Comparison of ENCODE assay signal across 7 mouse cellular contexts in genomic region chr16:23519771-23520170, GRCm38 (mm10). TPM values are rescaled to one million over a fixed set of nuclear protein-coding genes. Genes with fewer than 3 reads are reported as not detected.
DNase-seq lines count a peak whose midpoint lies in the region; ATAC-seq and TF ChIP-seq lines count a peak whose summit lies in the region.

No protein-coding gene starts in this region.

- peak overlapping the region; percentile 59 for H3K4me2 ChIP-seq in lung, embryonic 14.5 days
- peak overlapping the region; percentile 58 for H3K4me2 ChIP-seq in forebrain, embryonic 14.5 days (ENCODE audit: low read length)
- H3K4me2 ChIP-seq in limb, embryonic 12.5 days: peak overlapping the region; percentile 67
- peak overlapping the region; percentile 64 for H3K4me2 ChIP-seq in neural tube, embryonic 15.5 days

- H3K27me3 ChIP-seq in lung, embryonic 14.5 days (ENCODE audit: insufficient read depth, low read length): no peaks in the 10 kb centered on the region
- no peaks in the 10 kb centered on the region for H3K27me3 ChIP-seq in forebrain, embryonic 14.5 days (replicated peaks; ENCODE audit: control insufficient read depth, insufficient read depth, low read length)
- 0 out of 2 replicates have a peak, but pooled peaks cover 14% of the 10 kb centered on the region for H3K27me3 ChIP-seq in limb, embryonic 12.5 days
- no peaks in the 10 kb centered on the region for H3K27me3 ChIP-seq in neural tube, embryonic 15.5 days (replicated peaks)

- TF ChIP-seq CTCF in lung, embryonic 14.5 days (IDR thresholded peaks at IDR 0.05; ENCODE audit: low read depth): no peak

- peaks cover 43% of the 10 kb centered on the region for H3K4me1 ChIP-seq in lung, embryonic 14.5 days (ENCODE audit: insufficient read depth)
- peaks cover 50% of the 10 kb centered on the region for H3K4me1 ChIP-seq in forebrain, embryonic 14.5 days (ENCODE audit: control insufficient read depth, insufficient read depth, low read length)
- peaks cover 48% of the 10 kb centered on the region for H3K4me1 ChIP-seq in limb, embryonic 12.5 days (replicated peaks)
- H3K4me1 ChIP-seq in neural tube, embryonic 15.5 days: peaks cover 73% of the 10 kb centered on the region

- no peak for ATAC-seq in lung, embryonic 14.5 days (ENCODE audit: insufficient read depth)
- ATAC-seq in forebrain, embryonic 14.5 days: no peak
- ATAC-seq in limb, embryonic 12.5 days (ENCODE audit: insufficient number of reproducible peaks, insufficient read depth, low FRiP score, low TSS enrichment, low read depth): no peak
- ATAC-seq in neural tube, embryonic 15.5 days (ENCODE audit: low FRiP score): no peak

- no peak for DNase-seq in lung, embryonic 14.5 days
- DNase-seq in lung, postnatal 25 days (ENCODE audit: low spot score): no peak
- peak; percentile 73 for DNase-seq in forebrain, embryonic 14.5 days (ENCODE audit: low spot score)
- no peak for DNase-seq in thymus, postnatal 36 days
- DNase-seq in B cell, adult 2 months: no peak

- WGBS in lung, embryonic 14.5 days: 6% methylated on average over 1 of the region's 1 CpGs
- WGBS in forebrain, embryonic 14.5 days: 13% methylated on average over 1 of the region's 1 CpGs
- 0% methylated on average over 1 of the region's 1 CpGs for WGBS in limb, embryonic 12.5 days
- WGBS in neural tube, embryonic 15.5 days: 10% methylated on average over 1 of the region's 1 CpGs

- H3K36me3 ChIP-seq in lung, embryonic 14.5 days (ENCODE audit: insufficient read depth): no peaks in the 10 kb centered on the region
- H3K36me3 ChIP-seq in forebrain, embryonic 14.5 days (ENCODE audit: control insufficient read depth, insufficient read depth, low read length): no peaks in the 10 kb centered on the region
- H3K36me3 ChIP-seq in limb, embryonic 12.5 days: no peaks in the 10 kb centered on the region
- H3K36me3 ChIP-seq in neural tube, embryonic 15.5 days: no peaks in the 10 kb centered on the region

- no peaks in the 10 kb centered on the region for H3K9me3 ChIP-seq in lung, embryonic 14.5 days (ENCODE audit: low read depth, low read length)
- no peaks in the 10 kb centered on the region for H3K9me3 ChIP-seq in forebrain, embryonic 14.5 days (replicated peaks; ENCODE audit: control insufficient read depth, low read length)
- H3K9me3 ChIP-seq in limb, embryonic 12.5 days: no peaks in the 10 kb centered on the region
- no peaks in the 10 kb centered on the region for H3K9me3 ChIP-seq in neural tube, embryonic 15.5 days (replicated peaks)

- H3K4me3 ChIP-seq in lung, embryonic 14.5 days (ENCODE audit: low read depth, low read length): peak overlapping the region; percentile 26; the same call in 1 of the 2 replicates
- H3K4me3 ChIP-seq in forebrain, embryonic 14.5 days (ENCODE audit: low read depth, low read length): peak overlapping the region; percentile 49
- peak overlapping the region; percentile 39 for H3K4me3 ChIP-seq in limb, embryonic 12.5 days (replicated peaks)
- peak overlapping the region; percentile 44 for H3K4me3 ChIP-seq in neural tube, embryonic 15.5 days (replicated peaks)

- peak overlapping the region; percentile 44 for H3K9ac ChIP-seq in lung, embryonic 14.5 days
- peak overlapping the region; percentile 78 for H3K9ac ChIP-seq in forebrain, embryonic 14.5 days (ENCODE audit: low read length)
- no peak overlapping the region for H3K9ac ChIP-seq in limb, embryonic 12.5 days (replicated peaks)
- peak overlapping the region; percentile 49 for H3K9ac ChIP-seq in neural tube, embryonic 15.5 days (replicated peaks)

- no peak overlapping the region for H3K27ac ChIP-seq in lung, embryonic 14.5 days (ENCODE audit: low read depth)
- H3K27ac ChIP-seq in forebrain, embryonic 14.5 days (ENCODE audit: low read depth, low read length): peak overlapping the region; percentile 95
- peak overlapping the region; percentile 74; the same call in 1 of the 2 replicates for H3K27ac ChIP-seq in limb, embryonic 12.5 days
- H3K27ac ChIP-seq in neural tube, embryonic 15.5 days (replicated peaks): peak overlapping the region; percentile 88

RNA-seq across cellular contexts. Expression of gene Rtp4, which starts 0.3 kb away (rescaled TPM):
- 3.9 and 4.8 TPM in 2 replicates for polyA plus RNA-seq in lung, embryonic 14.5 days (2014; fragmentation: Nextera tagmentation; extraction: Ambion mirVana)
- 3.1 and 4.0 TPM in 2 replicates for polyA plus RNA-seq in forebrain, embryonic 14.5 days (2014; fragmentation: Nextera tagmentation; extraction: Ambion mirVana)
- 3.0 and 3.1 TPM in 2 replicates for polyA plus RNA-seq in limb, embryonic 12.5 days (2016; fragmentation: Nextera tagmentation; extraction: Ambion mirVana)
- 5.2 and 10.5 TPM in 2 replicates for polyA plus RNA-seq in neural tube, embryonic 15.5 days (2015; fragmentation: Nextera tagmentation; extraction: Ambion mirVana)

RNA-seq across cellular contexts. Expression of gene Masp1, which starts 0.8 kb away (rescaled TPM):
- 2.4 and 2.5 TPM in 2 replicates for polyA plus RNA-seq in lung, embryonic 14.5 days (2014; fragmentation: Nextera tagmentation; extraction: Ambion mirVana)
- polyA plus RNA-seq in forebrain, embryonic 14.5 days (2014; fragmentation: Nextera tagmentation; extraction: Ambion mirVana): 44.6 and 47.4 TPM in 2 replicates
- 4.0 and 4.4 TPM in 2 replicates for polyA plus RNA-seq in limb, embryonic 12.5 days (2016; fragmentation: Nextera tagmentation; extraction: Ambion mirVana)
- polyA plus RNA-seq in neural tube, embryonic 15.5 days (2015; fragmentation: Nextera tagmentation; extraction: Ambion mirVana): 23.0 and 25.6 TPM in 2 replicates
